Mouse (Mus musculus) gastrocnemius, adult 2 months (tissue): ENCODE data around the gene Rrp1. TPM values are rescaled to one million over a fixed set of nuclear protein-coding genes. Genes with fewer than 3 reads are reported as not detected.
A peak's percentile ranks its signal among the peaks of the same experiment; 100 is the strongest.

ENCODE experiments used
- DNase-seq: peaks from one replicate; pipeline ENCODE4 v3.0.0; 2022
- H3K27ac ChIP-seq: fragments of 200-600 bp; 2 replicates; pipeline ENCODE4 v1.8.1; 2022; ENCODE audit warnings: mild to moderate bottlenecking
- H3K4me3 ChIP-seq: fragments of 200-600 bp; 2 replicates; pipeline ENCODE4 v1.8.1; 2022; ENCODE audit warnings: mild to moderate bottlenecking, moderate library complexity
- CTCF ChIP-seq: fragments of 200-600 bp; IDR thresholded peaks from 2 replicates; pipeline ENCODE4 v1.8.1; 2022; ENCODE audit warnings: antibody characterized with exemption, mild to moderate bottlenecking, moderate library complexity
- intact Hi-C: fragments of 180-260 bp; cut with DNase I; formaldehyde crosslinking; loops from one replicate; pipeline ENCODE4 v1.15.1; 2025
- long read RNA-seq, 2 experiments: library from polyadenylated mRNA; stranded (forward); transcript quantifications; one replicate each; pipeline ENCODE4 v2.0.0; 2021
- total RNA-seq, 2 experiments: library from RNA; stranded (reverse); gene quantifications; 2 replicates each; pipeline ENCODE4 v1.2.3; 2021

The Rrp1 gene
- 10 to 100 TPM; 63.5 to 66.4 TPM for total RNA-seq
- long read RNA-seq, experiment 1, partial matches to known transcripts, result 4 of 8 reads
- long read RNA-seq, experiment 1, other reads (novel, unspliced or antisense), result 4 of 8 reads
- long read RNA-seq, experiment 2, partial matches to known transcripts, result 10 of 13 reads
- long read RNA-seq, experiment 2, other reads (novel, unspliced or antisense), result 3 of 13 reads

DNA sequence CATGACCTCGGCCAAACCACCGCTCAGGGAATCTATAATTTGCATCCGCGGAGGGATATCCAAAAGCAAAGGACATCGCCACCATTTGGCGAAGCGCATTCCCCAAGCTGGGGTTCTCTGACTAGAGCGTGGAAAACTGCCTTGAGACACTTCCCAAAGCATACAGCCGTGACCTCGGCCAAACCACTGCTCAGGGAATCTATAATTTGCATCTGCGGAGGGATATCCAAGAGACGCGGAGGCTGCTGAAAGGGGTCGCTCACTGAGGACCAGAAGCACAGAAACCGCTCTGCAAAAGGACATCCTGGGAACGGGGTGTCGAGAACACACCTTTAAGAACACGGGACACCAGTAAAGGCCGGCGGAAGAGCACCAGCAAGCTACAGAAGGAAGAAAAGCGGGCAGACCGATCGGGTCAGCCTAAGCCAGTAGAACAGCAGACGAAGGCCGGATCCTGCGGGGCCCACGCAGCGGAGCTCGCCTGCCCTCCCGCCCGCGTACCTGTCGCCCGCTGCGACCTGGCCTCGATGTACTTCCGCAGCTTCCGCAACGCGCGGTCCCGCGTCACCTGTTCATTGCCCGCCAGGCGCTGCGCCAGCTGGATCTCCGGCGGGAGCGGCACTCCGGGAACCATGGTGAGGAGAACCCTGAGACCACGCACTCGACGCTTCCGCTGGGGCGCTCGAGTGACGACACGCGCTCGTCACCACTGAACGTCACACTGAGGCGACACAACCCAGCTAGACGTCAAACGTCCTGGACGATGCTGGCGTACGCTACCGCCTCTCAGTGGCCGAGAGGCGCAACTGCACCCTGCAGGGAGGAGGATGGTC lies at the start of gene Rrp1:
Rrp1 (minus strand) TSS at position 725 of the 833 bp plus-strand sequence.
- intact Hi-C loops, result no loop called here
- Histone ChIP-seq H3K4me3 (peak within 1 kb of the TSS; percentile 81), H3K27ac (peak within 1 kb of the TSS; percentile 94)
- peak; percentile 92 for DNase-seq
- peak; percentile 100; the same call in 1 of the 2 replicates for TF ChIP-seq CTCF

DNA sequence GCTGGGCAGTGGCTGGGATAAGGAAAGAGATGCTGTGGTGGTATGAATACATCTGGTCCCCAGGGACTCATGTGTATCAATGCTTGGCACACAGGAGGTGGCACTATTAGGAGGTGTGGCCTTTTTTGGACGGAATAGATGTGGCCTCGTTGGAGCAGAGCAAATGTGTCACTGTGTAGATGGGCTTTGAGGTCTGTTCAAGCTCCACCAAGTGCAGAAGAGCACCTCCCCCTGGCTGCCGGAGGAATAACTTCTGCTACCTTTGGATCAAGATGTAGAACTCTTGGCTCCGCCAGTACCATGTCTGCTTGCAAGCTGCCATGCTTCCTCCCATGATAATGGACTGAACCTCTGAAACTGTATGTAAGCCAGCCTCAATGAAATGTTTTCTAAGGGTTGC lies 48.9 kb upstream of the Rrp1 start:
- no peak for DNase-seq
- intact Hi-C loops, result loop anchor here (10.0 kb wide), 1 partner anchor 113 kb away; the partner anchor contains the start of gene Ilvbl
- Histone ChIP-seq H3K4me3 (no peak overlapping the region), H3K27ac (no peak overlapping the region)
- TF ChIP-seq CTCF, result peak; percentile 28; the same call in 1 of the 2 replicates

DNA sequence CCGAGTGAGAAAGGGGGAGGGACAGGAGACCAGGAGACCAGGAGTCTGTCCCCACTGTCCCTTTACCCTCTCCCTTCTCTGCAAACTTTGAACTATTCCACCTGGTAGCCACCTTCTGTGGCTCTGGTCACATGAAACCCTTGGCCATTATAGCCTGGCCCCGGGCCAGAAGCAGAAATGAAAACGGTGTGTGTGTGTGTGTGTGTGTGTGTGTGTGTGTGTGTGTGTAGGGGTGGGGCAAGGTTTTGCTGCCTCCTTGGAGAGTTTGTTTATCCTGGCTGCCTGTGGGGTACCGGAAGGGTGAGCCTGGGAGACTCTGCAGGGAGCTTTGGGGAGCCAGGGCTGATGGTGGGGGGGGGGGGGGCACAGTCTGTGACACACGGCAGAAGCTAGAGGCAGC lies 47.6 kb upstream of the Rrp1 start:
- intact Hi-C loops, result loop anchor here (10.0 kb wide), 1 partner anchor 114 kb away; the partner anchor contains the start of gene Ilvbl

DNA sequence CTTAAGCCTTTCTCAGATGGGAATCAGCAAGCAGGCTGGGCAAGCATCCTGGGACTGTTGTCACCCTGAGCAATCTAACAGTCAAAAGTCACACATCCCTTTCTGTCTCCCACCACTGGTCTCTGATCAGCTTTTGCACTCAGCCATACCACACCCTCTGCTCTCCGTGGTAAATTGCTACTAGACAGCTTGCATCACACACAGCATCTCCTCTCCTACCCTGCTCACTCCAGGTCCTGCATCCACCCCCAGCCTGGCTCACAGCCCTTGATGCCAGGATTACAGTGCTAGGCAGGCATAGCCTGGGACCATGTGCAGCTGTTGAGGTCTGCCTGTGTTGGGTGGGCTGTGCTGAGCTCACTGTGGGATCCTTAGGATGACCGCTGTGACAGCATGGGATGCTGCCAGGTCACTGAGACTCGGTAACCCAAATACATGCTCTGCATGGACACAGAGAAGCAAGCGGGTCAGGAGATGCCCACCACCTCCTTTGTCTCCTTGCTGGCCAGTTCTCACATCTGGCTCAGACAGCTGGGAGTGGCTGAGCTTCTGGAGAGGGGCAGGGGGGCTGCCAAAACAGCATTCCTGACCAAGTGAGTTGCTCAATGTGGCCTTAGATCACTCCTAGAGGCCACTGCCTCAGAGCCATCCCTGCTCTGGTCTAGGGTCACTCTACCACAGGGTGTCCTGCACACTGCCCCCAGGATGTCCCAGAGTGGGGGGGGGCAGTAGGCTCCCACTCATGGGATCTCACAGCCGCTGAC lies 45.7 kb upstream of the Rrp1 start:
- no peak for TF ChIP-seq CTCF
- intact Hi-C loops, result no loop called here
- Histone ChIP-seq H3K4me3 (peak overlapping the region; percentile 32), H3K27ac (peak overlapping the region; percentile 83)
- peak; percentile 71 for DNase-seq

More for the DNA sequence above, 47.6 kb upstream of the Rrp1 start:
- no peak for DNase-seq
- peak overlapping the region; percentile 83 for H3K27ac ChIP-seq
- TF ChIP-seq CTCF, result no peak
- H3K4me3 ChIP-seq, result no peak overlapping the region

DNA sequence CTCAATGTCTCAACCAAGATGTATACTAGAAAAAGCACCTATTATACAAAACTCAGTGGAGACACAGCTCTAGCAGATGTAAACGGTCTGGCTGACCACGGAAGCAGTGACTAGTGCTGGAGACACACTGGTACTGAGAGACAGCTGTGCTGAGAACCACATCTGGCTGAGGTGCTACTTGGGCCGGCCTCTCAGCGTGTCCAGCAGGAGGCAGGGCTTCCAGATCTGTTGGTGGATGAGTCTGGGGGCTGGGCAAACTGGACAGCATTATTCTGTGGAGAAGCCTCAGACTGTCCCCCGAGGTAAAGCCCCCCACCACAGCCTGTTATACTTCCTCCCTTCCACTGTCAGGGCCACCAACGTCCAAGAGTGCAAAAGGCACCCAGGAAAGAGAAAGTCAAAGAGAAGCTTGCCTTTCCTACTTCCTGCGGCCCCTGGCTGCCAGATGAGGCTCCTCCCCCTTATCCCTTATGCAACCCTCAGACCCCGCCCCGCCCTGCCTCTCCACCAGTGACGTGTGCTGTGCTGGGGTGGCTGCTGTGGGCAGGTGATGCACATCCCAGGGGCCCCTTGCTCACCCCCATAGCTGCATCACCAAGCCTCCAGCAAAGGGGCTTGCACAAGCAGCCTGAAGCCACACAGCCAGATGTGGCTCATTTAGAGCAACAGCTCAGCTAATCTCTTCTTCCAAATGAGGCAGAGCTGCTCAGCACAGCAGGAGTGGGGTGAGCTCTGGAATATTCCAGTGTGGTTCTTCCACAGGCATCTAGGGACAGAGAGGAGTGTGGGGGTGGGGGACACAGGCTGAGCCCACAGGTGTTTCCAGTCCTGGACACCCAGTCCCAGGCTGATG lies 44.9 kb upstream of the Rrp1 start:
- peak overlapping the region; percentile 83 for H3K27ac ChIP-seq
- intact Hi-C loops, result no loop called here
- peak; percentile 83 for DNase-seq
- peak overlapping the region; percentile 32 for H3K4me3 ChIP-seq
- no peak for TF ChIP-seq CTCF

DNA sequence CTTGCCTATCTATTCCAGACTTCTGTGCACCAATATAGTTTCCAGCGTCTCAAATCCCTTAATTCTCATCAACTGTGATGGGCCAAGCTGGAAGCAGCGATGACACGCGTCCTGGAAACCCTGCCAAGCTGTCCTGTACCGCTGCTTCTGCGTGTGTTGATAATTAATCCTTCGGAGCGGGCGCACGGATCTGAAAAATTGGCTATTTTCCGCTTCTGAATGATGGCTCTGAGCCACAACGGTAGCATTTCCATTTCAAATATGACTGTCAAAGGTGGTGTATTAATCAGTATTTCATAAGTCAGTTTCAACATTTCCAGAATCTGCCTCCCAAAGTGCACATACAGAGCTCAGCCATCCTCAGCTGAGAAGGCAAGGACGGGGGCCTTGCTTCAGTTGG lies 43.9 kb upstream of the Rrp1 start:
- no peak for TF ChIP-seq CTCF
- peak overlapping the region; percentile 83 for H3K27ac ChIP-seq
- no peak overlapping the region for H3K4me3 ChIP-seq
- no peak for DNase-seq
- intact Hi-C loops, result no loop called here

DNA sequence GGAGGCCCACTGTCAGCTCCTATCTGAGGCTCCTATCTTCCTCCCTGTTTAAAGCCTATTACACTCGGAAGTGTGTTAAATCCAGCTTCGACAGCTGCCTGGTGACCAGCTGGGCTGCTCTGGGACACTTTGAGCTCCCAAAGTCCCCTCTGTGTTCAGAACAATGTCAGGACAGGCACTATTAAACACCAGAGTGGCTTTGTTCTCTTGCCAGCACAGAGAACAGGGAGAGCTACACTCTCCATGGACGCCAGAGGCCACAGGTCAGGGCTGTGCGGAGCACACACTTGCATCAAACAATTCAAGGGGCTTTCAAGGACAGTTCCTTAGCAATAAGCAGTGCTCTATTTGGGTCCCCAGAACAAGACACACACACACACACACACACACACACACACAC lies 39.8 kb upstream of the Rrp1 start:
- Histone ChIP-seq H3K4me3 (no peak overlapping the region), H3K27ac (no peak overlapping the region)
- no peak for TF ChIP-seq CTCF
- no peak for DNase-seq
- intact Hi-C loops, result no loop called here

DNA sequence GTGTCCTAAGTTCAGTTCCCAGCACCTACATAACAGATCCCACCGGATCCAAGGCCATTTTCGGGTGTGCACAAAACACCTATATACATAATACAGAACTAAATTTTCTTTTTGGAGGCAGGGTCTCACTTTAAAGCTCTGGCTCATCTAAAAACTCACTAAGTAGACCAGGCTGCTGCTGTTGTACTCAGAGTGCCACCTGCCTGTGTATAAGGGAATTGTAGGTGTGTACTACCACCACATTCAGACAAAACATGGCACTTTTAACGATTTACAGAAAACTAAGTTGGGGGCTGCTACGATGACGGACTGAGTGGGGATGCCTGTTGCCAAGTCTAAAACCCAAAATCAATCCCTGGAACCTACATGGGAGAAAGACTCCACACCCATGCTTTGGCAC lies 37.9 kb upstream of the Rrp1 start:
- TF ChIP-seq CTCF, result peak; percentile 9; the same call in 1 of the 2 replicates
- Histone ChIP-seq H3K4me3 (no peak overlapping the region), H3K27ac (no peak overlapping the region)
- intact Hi-C loops, result no loop called here
- no peak for DNase-seq

DNA sequence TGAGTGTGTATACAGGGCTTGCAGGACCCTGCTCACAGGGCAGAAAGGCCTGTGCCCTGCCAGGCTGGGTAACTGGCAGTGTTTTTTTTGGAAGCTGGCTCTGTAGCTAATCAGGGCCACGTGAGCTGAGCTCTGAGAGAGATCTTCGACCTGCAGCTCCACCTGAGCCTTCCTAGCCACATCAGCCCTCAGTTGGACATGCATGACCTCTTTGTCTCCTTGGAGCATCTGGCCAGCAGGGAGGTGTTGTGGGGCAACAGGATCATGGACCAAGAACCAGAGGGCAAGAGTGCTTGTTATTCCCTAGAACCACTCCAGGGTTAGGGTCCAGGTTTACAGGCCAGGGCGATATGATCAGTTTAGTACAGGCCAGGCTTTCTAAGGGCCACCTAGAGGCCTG lies 34.6 kb upstream of the Rrp1 start:
- intact Hi-C loops, result no loop called here
- TF ChIP-seq CTCF, result no peak
- no peak for DNase-seq
- no peak overlapping the region for H3K4me3 ChIP-seq
- H3K27ac ChIP-seq, result no peak overlapping the region

DNA sequence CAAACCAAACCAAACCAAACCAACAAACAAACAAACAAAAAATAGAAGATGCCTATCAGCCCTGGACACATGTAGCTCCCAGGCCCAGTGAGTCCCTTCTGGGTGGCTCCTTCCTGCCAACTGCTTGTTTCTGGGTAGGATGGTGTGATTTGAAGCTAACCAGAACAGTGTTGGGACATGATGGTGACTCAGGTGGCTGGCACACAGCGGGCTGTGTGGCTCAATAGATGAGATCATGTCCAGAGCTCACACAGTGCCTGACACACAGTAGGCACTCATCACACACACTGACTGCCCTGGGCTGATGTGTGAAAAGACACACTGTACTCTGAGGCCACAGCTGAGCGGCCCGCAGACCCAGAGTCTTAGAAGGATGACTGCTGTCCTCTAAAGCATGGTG lies 33.4 kb upstream of the Rrp1 start:
- DNase-seq, result no peak
- Histone ChIP-seq H3K4me3 (no peak overlapping the region), H3K27ac (no peak overlapping the region)
- TF ChIP-seq CTCF, result no peak
- intact Hi-C loops, result no loop called here

DNA sequence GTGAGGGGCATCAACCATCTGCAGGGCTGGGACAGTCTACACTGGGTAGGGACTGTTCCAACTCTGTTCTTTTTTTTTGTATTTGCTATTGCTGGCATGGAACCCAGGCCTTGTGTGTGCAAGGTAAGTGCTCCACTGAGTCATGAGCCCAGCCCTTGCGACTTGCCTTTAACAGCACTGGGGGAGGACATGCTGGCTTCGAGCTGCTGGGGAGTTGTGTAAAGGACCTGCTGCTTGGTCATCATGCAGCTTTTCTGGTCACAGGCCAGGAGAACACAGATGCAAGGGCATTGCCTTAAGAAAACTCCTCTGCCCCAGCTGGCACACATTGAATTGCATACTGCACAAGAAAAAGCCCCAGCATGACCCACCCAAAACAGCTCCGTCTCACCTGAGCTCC lies 29.4 kb upstream of the Rrp1 start:
- no peak for TF ChIP-seq CTCF
- DNase-seq, result no peak
- intact Hi-C loops, result no loop called here
- no peak overlapping the region for H3K27ac ChIP-seq
- no peak overlapping the region for H3K4me3 ChIP-seq

DNA sequence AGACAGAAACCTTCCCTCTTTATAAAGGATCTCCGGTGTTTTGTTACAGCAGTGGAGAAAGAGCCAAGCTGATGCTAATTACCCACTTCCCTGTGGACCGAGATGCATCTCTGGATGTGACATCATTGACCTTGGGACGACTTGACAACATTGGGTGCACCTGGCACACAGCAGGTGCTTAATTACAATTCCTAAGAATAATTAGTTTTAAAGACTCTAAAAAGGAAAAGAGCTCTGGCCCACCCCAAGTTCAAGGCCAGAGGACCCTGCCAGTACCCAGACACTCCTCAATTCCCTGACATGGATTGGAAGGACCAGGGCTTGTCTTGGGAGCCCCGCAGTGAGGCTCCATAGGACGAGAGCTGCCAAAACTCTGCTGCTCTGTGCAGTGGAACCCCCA lies 28.8 kb upstream of the Rrp1 start:
- no peak for TF ChIP-seq CTCF
- no peak overlapping the region for H3K27ac ChIP-seq
- no peak overlapping the region for H3K4me3 ChIP-seq
- DNase-seq, result no peak
- intact Hi-C loops, result no loop called here
